11 mouse cellular contexts compared by ENCODE assay signal in the genomic region with DNA sequence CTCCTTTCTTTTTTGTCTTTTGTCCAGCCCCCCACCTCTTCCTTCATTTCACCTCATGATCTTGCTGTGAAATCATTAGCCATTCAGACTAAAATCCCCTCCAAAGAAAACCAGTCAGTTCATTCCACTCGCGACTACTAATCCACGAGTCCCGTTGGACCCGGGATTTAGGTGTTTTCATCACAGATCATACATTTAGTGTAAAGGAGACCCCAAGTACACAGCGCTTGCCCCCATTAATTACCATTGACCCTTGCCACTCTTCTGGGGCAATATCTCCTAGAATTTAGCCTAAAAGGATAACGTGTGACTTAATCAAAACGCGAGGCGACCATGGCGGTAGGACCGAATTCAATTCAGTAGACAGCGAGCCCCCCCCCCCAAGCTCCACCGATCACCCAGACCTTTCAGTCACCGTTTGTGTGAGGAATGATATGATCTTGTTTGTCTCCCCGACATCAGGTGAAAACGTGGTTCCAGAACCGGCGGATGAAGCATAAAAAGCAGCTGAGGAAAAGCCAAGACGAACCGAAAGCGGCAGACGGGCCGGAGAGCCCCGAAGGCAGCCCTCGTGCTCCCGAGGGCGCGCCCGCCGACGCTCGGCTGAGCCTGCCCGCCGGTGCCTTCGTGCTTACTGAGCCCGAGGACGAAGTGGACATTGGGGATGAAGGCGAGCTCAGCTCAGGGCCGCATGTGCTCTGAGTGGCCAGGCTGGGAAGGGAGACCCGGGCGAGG. TPM values are rescaled to one million over a fixed set of nuclear protein-coding genes. Genes with fewer than 3 reads are reported as not detected.
DNase-seq lines count a peak whose midpoint lies in the region; ATAC-seq and TF ChIP-seq lines count a peak whose summit lies in the region.
"Had no signal": no experiment of that assay in that cellular context is flagged by ENCODE, and none has a peak within 500 bp of the region (broad histone marks: within the 10 kb centered on the region; RNA-seq: fewer than 3 reads in every experiment).

No protein-coding gene starts in this region.

- no peak for ATAC-seq in kidney, postnatal 0 days (replicated peaks; ENCODE audit: low FRiP score, low read depth)
- ATAC-seq in neural tube, embryonic 14.5 days (ENCODE audit: low read depth), result no peak
- ATAC-seq: Patski had no signal

- H3K9me3 ChIP-seq in kidney, postnatal 0 days (replicated peaks; ENCODE audit: low read length), result no peaks in the 10 kb centered on the region
- H3K9me3 ChIP-seq in forebrain, embryonic 10.5 days, result no peaks in the 10 kb centered on the region
- H3K9me3 ChIP-seq in limb, embryonic 10.5 days (replicated peaks), result no peaks in the 10 kb centered on the region
- no peaks in the 10 kb centered on the region for H3K9me3 ChIP-seq in neural tube, embryonic 14.5 days (ENCODE audit: control insufficient read depth, low read length)

- H3K9ac ChIP-seq in kidney, postnatal 0 days (ENCODE audit: low read depth, low read length), result no peak overlapping the region
- H3K9ac ChIP-seq in neural tube, embryonic 14.5 days (replicated peaks; ENCODE audit: low read depth, low read length), result no peak overlapping the region

- peak overlapping the region; percentile 45 for H3K4me2 ChIP-seq in kidney, postnatal 0 days (ENCODE audit: low read length)
- H3K4me2 ChIP-seq in neural tube, embryonic 14.5 days (ENCODE audit: low read depth, low read length), result no peak overlapping the region

- H3K4me3 ChIP-seq in kidney, postnatal 0 days (replicated peaks; ENCODE audit: low read depth, low read length), result peak overlapping the region; percentile 26
- peak overlapping the region; percentile 30; the same call in 1 of the 2 replicates for H3K4me3 ChIP-seq in forebrain, embryonic 10.5 days
- H3K4me3 ChIP-seq in limb, embryonic 10.5 days, result peak overlapping the region; percentile 33
- H3K4me3 ChIP-seq in neural tube, embryonic 14.5 days (ENCODE audit: low read depth, low read length), result 0 out of 2 replicates have a peak overlapping the region, but pooled peaks have one; percentile 4

- no peak for TF ChIP-seq CTCF in kidney, postnatal 0 days (IDR thresholded peaks at IDR 0.05; ENCODE audit: low read depth)

- WGBS in kidney, postnatal 0 days, result 1% methylated on average over 42 of the region's 42 CpGs
- WGBS in forebrain, embryonic 10.5 days, result under 1% methylated on average over 42 of the region's 42 CpGs
- 1% methylated on average over 42 of the region's 42 CpGs for WGBS in limb, embryonic 10.5 days
- WGBS in neural tube, embryonic 14.5 days, result 2% methylated on average over 42 of the region's 42 CpGs

- no peaks in the 10 kb centered on the region for H3K36me3 ChIP-seq in kidney, postnatal 0 days (ENCODE audit: insufficient read depth, low read length)
- H3K36me3 ChIP-seq in forebrain, embryonic 10.5 days (replicated peaks), result no peaks in the 10 kb centered on the region
- H3K36me3 ChIP-seq in limb, embryonic 10.5 days, result no peaks in the 10 kb centered on the region
- no peaks in the 10 kb centered on the region for H3K36me3 ChIP-seq in neural tube, embryonic 14.5 days (ENCODE audit: control insufficient read depth, insufficient read depth, low read length)

- DNase-seq in kidney, postnatal 0 days (ENCODE audit: low spot score), result no peak
- DNase-seq in kidney, postnatal 36 days, result no peak
- no peak for DNase-seq in forebrain, embryonic 10.5 days (ENCODE audit: extremely low spot score, low spot score)
- no peak for DNase-seq in limb, embryonic 10.5 days (ENCODE audit: low spot score)
- DNase-seq in left cerebral cortex, adult 18-20 months (ENCODE audit: low spot score in 2 of 2), result no peak
- no peak for DNase-seq in thymus, postnatal 0 days (ENCODE audit: low spot score)
- DNase-seq in lung, postnatal 4 days, result no peak
- DNase-seq: kidney, adult 8-10 months had no signal

- 0 out of 2 replicates have a peak, but pooled peaks cover 2% of the 10 kb centered on the region for H3K4me1 ChIP-seq in kidney, postnatal 0 days (replicated peaks; ENCODE audit: insufficient read depth, low read length)
- H3K4me1 ChIP-seq in forebrain, embryonic 10.5 days, result peaks cover 28% of the 10 kb centered on the region
- peaks cover 21% of the 10 kb centered on the region for H3K4me1 ChIP-seq in limb, embryonic 10.5 days
- H3K4me1 ChIP-seq in neural tube, embryonic 14.5 days (ENCODE audit: control insufficient read depth, insufficient read depth, low read length), result no peaks in the 10 kb centered on the region

- peaks cover 96% of the 10 kb centered on the region for H3K27me3 ChIP-seq in kidney, postnatal 0 days (ENCODE audit: insufficient read depth, low read length)
- H3K27me3 ChIP-seq in forebrain, embryonic 10.5 days (ENCODE audit: poor library complexity, severe bottlenecking), result peaks cover 100% of the 10 kb centered on the region
- H3K27me3 ChIP-seq in limb, embryonic 10.5 days (ENCODE audit: low read depth, poor library complexity, severe bottlenecking), result peaks cover 100% of the 10 kb centered on the region
- peaks cover 53% of the 10 kb centered on the region for H3K27me3 ChIP-seq in neural tube, embryonic 14.5 days (ENCODE audit: control insufficient read depth, insufficient read depth, low read length)

- H3K27ac ChIP-seq in kidney, postnatal 0 days, result no peak overlapping the region
- H3K27ac ChIP-seq in forebrain, embryonic 10.5 days, result no peak overlapping the region
- no peak overlapping the region for H3K27ac ChIP-seq in limb, embryonic 10.5 days
- no peak overlapping the region for H3K27ac ChIP-seq in neural tube, embryonic 14.5 days (ENCODE audit: low read depth, low read length)

RNA-seq across cellular contexts. Expression of a gene that starts 3.4 kb away (rescaled TPM):
- not detected in 2 replicates for polyA plus RNA-seq in kidney, postnatal 0 days (2015; fragmentation: Nextera tagmentation; extraction: Ambion mirVana)
- 0.10 and 0.27 TPM in 2 replicates for polyA plus RNA-seq in forebrain, embryonic 10.5 days (2016; fragmentation: Nextera tagmentation; extraction: Ambion mirVana)
- polyA plus RNA-seq in limb, embryonic 10.5 days (2016; fragmentation: Nextera tagmentation; extraction: Ambion mirVana), result not detected in 2 replicates
- not detected in 2 replicates for polyA plus RNA-seq in neural tube, embryonic 14.5 days (2014; fragmentation: Nextera tagmentation; extraction: Ambion mirVana)
- not detected for total RNA-seq in left cerebral cortex, adult 18-20 months (2021)
- not detected in 2 replicates for polyA plus RNA-seq in thymus, postnatal 0 days (2015; fragmentation: Nextera tagmentation; extraction: Ambion mirVana)
- total RNA-seq: neutrophil, adult 5-6 weeks had no signal
- polyA plus RNA-seq: Patski had no signal
